Mouse (Mus musculus) myocyte (in vitro differentiated cells): ENCODE data around the gene Spata21.

Experiments used
- CEBPB ChIP-seq: IDR thresholded peaks from 2 replicates; pipeline ENCODE4 v1.6.1; 2011; ENCODE audit warnings: mild to moderate bottlenecking, moderate library complexity; ENCODE audit not compliant: poor library complexity, insufficient read depth, severe bottlenecking
- E2F4 ChIP-seq: IDR thresholded peaks from one replicate; pipeline ENCODE4 v1.6.1; 2011; ENCODE audit warnings: mild to moderate bottlenecking, control low read depth, moderate library complexity; ENCODE audit not compliant: insufficient read depth
- MAX ChIP-seq: IDR thresholded peaks from one replicate; pipeline ENCODE4 v1.6.1; 2011; ENCODE audit warnings: low read depth, mild to moderate bottlenecking, control low read depth
- MYOD1 ChIP-seq, 3 experiments: IDR thresholded peaks; one replicate each; pipeline ENCODE4 v1.6.1; 2011; ENCODE audit warnings: control low read depth in 2 of 3, low read depth in 2 of 3, mild to moderate bottlenecking in 2 of 3, moderate library complexity in 1 of 3; ENCODE audit not compliant: insufficient read length in 2 of 3, control insufficient read depth in 1 of 3
- MYOG ChIP-seq, 3 experiments: IDR thresholded peaks; one replicate each; pipeline ENCODE4 v1.6.1; 2011; ENCODE audit warnings: control low read depth in 2 of 3, low read depth in 2 of 3, mild to moderate bottlenecking in 2 of 3; ENCODE audit not compliant: insufficient read length in 2 of 3, control insufficient read depth in 1 of 3, insufficient read depth in 1 of 3
- POLR2A ChIP-seq: IDR thresholded peaks from one replicate; pipeline ENCODE4 v1.6.1; 2011; ENCODE audit warnings: low read depth, mild to moderate bottlenecking, control low read depth, moderate library complexity; ENCODE audit not compliant: insufficient read length
- POLR2AphosphoS2 ChIP-seq: IDR thresholded peaks from one replicate; pipeline ENCODE4 v1.6.1; 2011; ENCODE audit warnings: low read depth, control low read depth; ENCODE audit not compliant: insufficient read length
- REST ChIP-seq: IDR thresholded peaks from one replicate; pipeline ENCODE4 v1.6.1; 2011; ENCODE audit warnings: mild to moderate bottlenecking, control low read depth, moderate library complexity; ENCODE audit not compliant: insufficient read depth, insufficient read length
- SRF ChIP-seq: IDR thresholded peaks from one replicate; pipeline ENCODE4 v1.6.1; 2011; ENCODE audit warnings: low read depth; ENCODE audit not compliant: control insufficient read depth, insufficient read length
- TCF12 ChIP-seq: IDR thresholded peaks from one replicate; pipeline ENCODE4 v1.6.1; 2011; ENCODE audit warnings: mild to moderate bottlenecking, control low read depth; ENCODE audit not compliant: poor library complexity, insufficient read depth, severe bottlenecking
- TCF3 ChIP-seq: IDR thresholded peaks from one replicate; pipeline ENCODE4 v1.6.1; 2011; ENCODE audit warnings: low read depth, control low read depth; ENCODE audit not compliant: insufficient read length
- USF1 ChIP-seq: IDR thresholded peaks from one replicate; pipeline ENCODE4 v1.6.1; 2011; ENCODE audit warnings: low read depth, mild to moderate bottlenecking, control low read depth, moderate library complexity

DNA sequence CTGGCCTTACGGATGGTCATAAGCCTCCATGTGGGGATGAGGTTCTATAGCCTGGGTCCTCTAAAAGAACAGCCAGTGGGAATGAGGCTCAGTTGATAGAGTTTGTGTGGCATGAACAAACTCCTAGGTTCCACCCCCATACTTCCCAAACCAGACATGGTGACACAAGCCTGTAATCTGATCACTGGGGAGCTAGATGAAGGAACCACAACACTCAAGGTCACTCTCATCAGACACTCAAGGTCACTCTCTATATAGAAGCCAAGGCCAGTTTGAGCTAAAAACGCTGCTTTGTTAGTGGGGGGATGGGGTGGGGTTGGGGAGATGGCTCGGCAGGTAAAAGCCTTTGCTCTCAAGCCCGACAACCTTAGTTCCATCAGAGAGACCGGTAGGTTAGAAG lies 11.8 kb downstream of the Spata21 start:
- TF ChIP-seq POLR2A (no peak), TCF3 (no peak), MYOG (IDR thresholded peaks at IDR 0.05; ENCODE audit: control insufficient read depth in 1 of 3, insufficient read depth in 1 of 3, insufficient read length in 2 of 3, low read depth in 2 of 3) (no peak), POLR2AphosphoS2 (no peak), MAX (no peak), USF1 (no peak), MYOD1 (IDR thresholded peaks at IDR 0.05; ENCODE audit: control insufficient read depth in 1 of 3, insufficient read length in 2 of 3, low read depth in 2 of 3) (no peak), TCF12 (no peak), E2F4 (no peak), CEBPB (no peak), SRF (no peak), REST (no peak)
